Mouse (Mus musculus) heart, embryonic 13.5 days (tissue): ENCODE measurements at regions not wholly inside any gene's neighbourhood (a gene's known extent, or its start where the extent isn't known, plus 50 kb on each side); places are given as distances from the start of the nearest gene placed in this dataset.

Source experiments
- ATAC-seq: fragments of 200-750 bp; cut with Nextera tagmentation; 2 replicates; pipeline ENCODE4 v1.8.0; 2017; ENCODE audit warnings: moderate TSS enrichment; ENCODE audit not compliant: insufficient number of reproducible peaks, low FRiP score, low TSS enrichment; ENCODE audit errors: extremely low read depth
- H3K27ac ChIP-seq: fragments of 300-500 bp; sonication (generic); replicated peaks from 2 replicates; pipeline ENCODE4 v1.5.1; 2015; ENCODE audit warnings: moderate library complexity, mild to moderate bottlenecking, inconsistent platforms
- H3K27me3 ChIP-seq: fragments of 300-500 bp; sonication (generic); replicated peaks from 2 replicates; pipeline ENCODE4 v1.6.1; 2015; ENCODE audit warnings: mild to moderate bottlenecking, inconsistent platforms
- H3K36me3 ChIP-seq: fragments of 300-500 bp; sonication (generic); 2 replicates; pipeline ENCODE4 v1.6.1; 2015; ENCODE audit warnings: mild to moderate bottlenecking, inconsistent platforms
- H3K4me1 ChIP-seq: fragments of 300-500 bp; sonication (generic); 2 replicates; pipeline ENCODE4 v1.6.1; 2015; ENCODE audit warnings: inconsistent platforms
- H3K4me2 ChIP-seq: fragments of 300-500 bp; sonication (generic); 2 replicates; pipeline ENCODE4 v1.6.1; 2015; ENCODE audit warnings: inconsistent platforms, mild to moderate bottlenecking, moderate library complexity
- H3K4me3 ChIP-seq: fragments of 300-500 bp; sonication (generic); 2 replicates; pipeline ENCODE4 v1.5.1; 2015; ENCODE audit warnings: moderate library complexity, mild to moderate bottlenecking, inconsistent platforms
- H3K9ac ChIP-seq: fragments of 300-500 bp; sonication (generic); 2 replicates; pipeline ENCODE4 v1.6.1; 2015; ENCODE audit warnings: inconsistent platforms, mild to moderate bottlenecking, moderate library complexity
- H3K9me3 ChIP-seq: fragments of 300-500 bp; sonication (generic); 2 replicates; pipeline ENCODE4 v1.6.1; 2016; ENCODE audit warnings: inconsistent platforms
- WGBS: fragments of 180-500 bp; shearing (Covaris S2); methylation state at CpG from one replicate; pipeline ENCODE4 v1.1.7; 2015; ENCODE audit warnings: mixed read lengths; 5-methylcytosine and 5-hydroxymethylcytosine counted together

- Histone ChIP-seq H3K4me2 (no peak overlapping the region), H3K4me3 (no peak overlapping the region), H3K9me3 (no peaks in the 10 kb centered on the region), H3K27me3 (no peaks in the 10 kb centered on the region), H3K36me3 (no peaks in the 10 kb centered on the region), H3K4me1 (no peaks in the 10 kb centered on the region), H3K9ac (no peak overlapping the region), H3K27ac (no peak overlapping the region)
- 63% methylated on average over 10 of the region's 10 CpGs for whole genome bisulfite sequencing
- no peak for ATAC-seq
Measured at GRCm38 (mm10) chr2:48634456-48635174, 179.3 kb upstream of the Acvr2a start.

GRCm38 (mm10) chr2:48636108-48636507 is 177.8 kb upstream of the Acvr2a start:
- Histone ChIP-seq H3K9ac (no peak overlapping the region), H3K4me2 (no peak overlapping the region), H3K9me3 (no peaks in the 10 kb centered on the region), H3K27me3 (no peaks in the 10 kb centered on the region), H3K4me1 (no peaks in the 10 kb centered on the region), H3K27ac (no peak overlapping the region), H3K4me3 (no peak overlapping the region), H3K36me3 (no peaks in the 10 kb centered on the region)
- WGBS: 70% methylated on average over 2 of the region's 2 CpGs
- no peak for ATAC-seq

- H3K4me1 ChIP-seq: peaks cover 5% of the 10 kb centered on the region; the same call in 1 of the 2 replicates
- H3K27me3 ChIP-seq: no peaks in the 10 kb centered on the region
- H3K9me3 ChIP-seq: no peaks in the 10 kb centered on the region
- WGBS: 42% methylated on average over 3 of the region's 3 CpGs
- H3K9ac ChIP-seq: no peak overlapping the region
- H3K27ac ChIP-seq: no peak overlapping the region
- H3K36me3 ChIP-seq: no peaks in the 10 kb centered on the region
- ATAC-seq: no peak
- H3K4me3 ChIP-seq: no peak overlapping the region
- no peak overlapping the region for H3K4me2 ChIP-seq
Measured at GRCm38 (mm10) chr2:48644114-48644513, 169.8 kb upstream of the Acvr2a start.

- H3K36me3 ChIP-seq: no peaks in the 10 kb centered on the region
- no peaks in the 10 kb centered on the region for H3K4me1 ChIP-seq
- no peak overlapping the region for H3K9ac ChIP-seq
- no peaks in the 10 kb centered on the region for H3K27me3 ChIP-seq
- no peaks in the 10 kb centered on the region for H3K9me3 ChIP-seq
- ATAC-seq: no peak
- H3K4me3 ChIP-seq: no peak overlapping the region
- 34% methylated on average over 2 of the region's 2 CpGs for WGBS
- no peak overlapping the region for H3K27ac ChIP-seq
- H3K4me2 ChIP-seq: no peak overlapping the region
Measured at GRCm38 (mm10) chr2:48650281-48650680, 163.6 kb upstream of the Acvr2a start.

GRCm38 (mm10) chr2:48661222-48661621 is 152.7 kb upstream of the Acvr2a start:
- 43% methylated on average over 1 of the region's 1 CpGs for WGBS
- ATAC-seq: no peak
- Histone ChIP-seq H3K4me3 (no peak overlapping the region), H3K4me2 (no peak overlapping the region), H3K4me1 (no peaks in the 10 kb centered on the region), H3K27ac (no peak overlapping the region), H3K9ac (no peak overlapping the region), H3K9me3 (no peaks in the 10 kb centered on the region), H3K36me3 (no peaks in the 10 kb centered on the region), H3K27me3 (no peaks in the 10 kb centered on the region)

GRCm38 (mm10) chr2:48665103-48665502 is 148.8 kb upstream of the Acvr2a start:
- Histone ChIP-seq H3K27me3 (no peaks in the 10 kb centered on the region), H3K4me1 (no peaks in the 10 kb centered on the region), H3K9me3 (no peaks in the 10 kb centered on the region), H3K4me2 (no peak overlapping the region), H3K27ac (no peak overlapping the region), H3K4me3 (no peak overlapping the region), H3K36me3 (no peaks in the 10 kb centered on the region), H3K9ac (no peak overlapping the region)
- ATAC-seq: no peak
- 54% methylated on average over 2 of the region's 2 CpGs for WGBS

- Histone ChIP-seq H3K36me3 (no peaks in the 10 kb centered on the region), H3K27me3 (no peaks in the 10 kb centered on the region), H3K4me3 (no peak overlapping the region), H3K9ac (no peak overlapping the region), H3K27ac (no peak overlapping the region), H3K9me3 (no peaks in the 10 kb centered on the region), H3K4me2 (no peak overlapping the region), H3K4me1 (no peaks in the 10 kb centered on the region)
- no peak for ATAC-seq
- 72% methylated on average over 1 of the region's 1 CpGs for WGBS
Measured at GRCm38 (mm10) chr2:48689098-48689497, 124.8 kb upstream of the Acvr2a start.

GRCm38 (mm10) chr2:48694509-48694908 is 119.4 kb upstream of the Acvr2a start:
- H3K36me3 ChIP-seq: no peaks in the 10 kb centered on the region
- no peaks in the 10 kb centered on the region for H3K9me3 ChIP-seq
- H3K4me2 ChIP-seq: no peak overlapping the region
- H3K27ac ChIP-seq: no peak overlapping the region
- H3K9ac ChIP-seq: no peak overlapping the region
- WGBS: 82% methylated on average over 3 of the region's 3 CpGs
- H3K27me3 ChIP-seq: no peaks in the 10 kb centered on the region
- H3K4me1 ChIP-seq: no peaks in the 10 kb centered on the region
- H3K4me3 ChIP-seq: no peak overlapping the region
- no peak for ATAC-seq

- Histone ChIP-seq H3K4me2 (no peak overlapping the region), H3K36me3 (no peaks in the 10 kb centered on the region), H3K9me3 (no peaks in the 10 kb centered on the region), H3K27me3 (no peaks in the 10 kb centered on the region), H3K27ac (no peak overlapping the region), H3K9ac (no peak overlapping the region), H3K4me1 (peaks cover 1% of the 10 kb centered on the region; the same call in 1 of the 2 replicates), H3K4me3 (no peak overlapping the region)
- no peak for ATAC-seq
- 60% methylated on average over 2 of the region's 2 CpGs for WGBS
Measured at GRCm38 (mm10) chr2:48700886-48701285, 113.0 kb upstream of the Acvr2a start.

- no peaks in the 10 kb centered on the region for H3K27me3 ChIP-seq
- H3K4me3 ChIP-seq: no peak overlapping the region
- no peak overlapping the region for H3K9ac ChIP-seq
- H3K4me1 ChIP-seq: peaks cover 6% of the 10 kb centered on the region; the same call in 1 of the 2 replicates
- H3K4me2 ChIP-seq: no peak overlapping the region
- no peak for ATAC-seq
- WGBS: 70% methylated on average over 12 of the region's 12 CpGs
- no peaks in the 10 kb centered on the region for H3K36me3 ChIP-seq
- H3K9me3 ChIP-seq: no peaks in the 10 kb centered on the region
- no peak overlapping the region for H3K27ac ChIP-seq
Measured at GRCm38 (mm10) chr2:48705103-48705804, 108.7 kb upstream of the Acvr2a start.

- peaks cover 6% of the 10 kb centered on the region; the same call in 1 of the 2 replicates for H3K4me1 ChIP-seq
- H3K27me3 ChIP-seq: no peaks in the 10 kb centered on the region
- no peak for ATAC-seq
- H3K4me3 ChIP-seq: no peak overlapping the region
- no peak overlapping the region for H3K9ac ChIP-seq
- H3K4me2 ChIP-seq: no peak overlapping the region
- no peak overlapping the region for H3K27ac ChIP-seq
- H3K36me3 ChIP-seq: no peaks in the 10 kb centered on the region
- 73% methylated on average over 3 of the region's 3 CpGs for WGBS
- no peaks in the 10 kb centered on the region for H3K9me3 ChIP-seq
Measured at GRCm38 (mm10) chr2:48705805-48706150, 108.1 kb upstream of the Acvr2a start.

GRCm38 (mm10) chr2:48706188-48706587 is 107.7 kb upstream of the Acvr2a start:
- no peak for ATAC-seq
- H3K9me3 ChIP-seq: no peaks in the 10 kb centered on the region
- H3K4me3 ChIP-seq: no peak overlapping the region
- no peak overlapping the region for H3K9ac ChIP-seq
- H3K27me3 ChIP-seq: no peaks in the 10 kb centered on the region
- peaks cover 6% of the 10 kb centered on the region; the same call in 1 of the 2 replicates for H3K4me1 ChIP-seq
- H3K36me3 ChIP-seq: no peaks in the 10 kb centered on the region
- no peak overlapping the region for H3K4me2 ChIP-seq
- H3K27ac ChIP-seq: no peak overlapping the region
- WGBS: 28% methylated on average over 5 of the region's 5 CpGs
